Mouse (Mus musculus) ES-Bruce4 (cell line): ENCODE data around the gene Arl8a.

Experiments
- EP300 ChIP-seq: IDR thresholded peaks from 2 replicates; pipeline ENCODE4 v1.6.1; 2011; ENCODE audit warnings: low read depth, low read length; ENCODE audit not compliant: insufficient read depth
- POLR2A ChIP-seq: IDR thresholded peaks from one replicate; pipeline ENCODE4 v1.8.1; 2011; ENCODE audit warnings: low read length; ENCODE audit not compliant: insufficient read depth

- TF ChIP-seq POLR2A (no peak), EP300 (no peak)
These were observed 10.1 kb upstream of the Arl8a start for GRCm38 (mm10) chr1:135136500-135136899.
